Mouse (Mus musculus): ENCODE data around the gene Cela1. TPM values are rescaled to one million over a fixed set of nuclear protein-coding genes. Genes with fewer than 3 reads are reported as not detected.
A peak's percentile ranks its signal among the peaks of the same experiment; 100 is the strongest.

The Cela1 gene
- total and polyA plus RNA-seq, 3 experiments: 0.54 to 2.9 TPM; not detected in 1

- DNase-seq (ENCODE audit: low spot score): no peak
- H3K27me3 ChIP-seq (ENCODE audit: insufficient read depth, low read length): peaks cover 3% of the 10 kb centered on the region; the same call in 1 of the 2 replicates
- H3K9me3 ChIP-seq (replicated peaks): no peaks in the 10 kb centered on the region
- no peak for ATAC-seq (ENCODE audit: extremely low read depth, insufficient number of reproducible peaks, low FRiP score, poor library complexity, severe bottlenecking)
- 0 out of 2 replicates have a peak, but pooled peaks cover 4% of the 10 kb centered on the region for H3K4me1 ChIP-seq (ENCODE audit: insufficient read depth, low read depth, low read length)
- TF ChIP-seq GATA1 (IDR thresholded peaks at IDR 0.05; ENCODE audit: borderline replicate concordance, low read length): no peak
- no peak for TF ChIP-seq GATA2 (IDR thresholded peaks at IDR 0.05; ENCODE audit: borderline replicate concordance, low read depth, low read length)
- TF ChIP-seq TAL1 (conservative IDR thresholded peaks at IDR 0.05; ENCODE audit: low read depth, low read length): no peak
- TF ChIP-seq CTCF (IDR thresholded peaks at IDR 0.05; ENCODE audit: low read depth, low read length): no peak
- no peak for TF ChIP-seq POLR2AphosphoS5 (IDR thresholded peaks at IDR 0.05; ENCODE audit: insufficient replicate concordance, low read depth, low read length)
- H3K4me3 ChIP-seq (ENCODE audit: low read depth, low read length): no peak overlapping the region
- H3K36me3 ChIP-seq (replicated peaks): no peaks in the 10 kb centered on the region
Measured at GRCm38 (mm10) chr15:100701108-100701507, 13.4 kb upstream of the Cela1 start.

GRCm38 (mm10) chr15:100700424-100700823, 12.7 kb upstream of the Cela1 start:
- no peaks in the 10 kb centered on the region for H3K9me3 ChIP-seq (replicated peaks)
- H3K27me3 ChIP-seq (ENCODE audit: insufficient read depth, low read length): peaks cover 2% of the 10 kb centered on the region; the same call in 1 of the 2 replicates
- ATAC-seq (ENCODE audit: extremely low read depth, insufficient number of reproducible peaks, low FRiP score, poor library complexity, severe bottlenecking): no peak
- H3K4me3 ChIP-seq (ENCODE audit: low read depth, low read length): no peak overlapping the region
- H3K36me3 ChIP-seq (replicated peaks): no peaks in the 10 kb centered on the region
- TF ChIP-seq POLR2AphosphoS5 (IDR thresholded peaks at IDR 0.05; ENCODE audit: insufficient replicate concordance, low read depth, low read length) (no peak), GATA2 (IDR thresholded peaks at IDR 0.05; ENCODE audit: borderline replicate concordance, low read depth, low read length) (no peak), CTCF (IDR thresholded peaks at IDR 0.05; ENCODE audit: low read depth, low read length) (no peak), TAL1 (conservative IDR thresholded peaks at IDR 0.05; ENCODE audit: low read depth, low read length) (no peak), GATA1 (IDR thresholded peaks at IDR 0.05; ENCODE audit: borderline replicate concordance, low read length) (no peak)
- DNase-seq (ENCODE audit: low spot score): no peak
- H3K4me1 ChIP-seq (ENCODE audit: insufficient read depth, low read depth, low read length): 0 out of 2 replicates have a peak, but pooled peaks cover 4% of the 10 kb centered on the region

GRCm38 (mm10) chr15:100699386-100699785, 11.7 kb upstream of the Cela1 start:
- H3K36me3 ChIP-seq (replicated peaks): no peaks in the 10 kb centered on the region

GRCm38 (mm10) chr15:100698078-100698477, 10.4 kb upstream of the Cela1 start:
- Histone ChIP-seq H3K36me3 (replicated peaks) (no peaks in the 10 kb centered on the region), H3K4me3 (ENCODE audit: low read depth, low read length) (no peak overlapping the region), H3K9me3 (replicated peaks) (no peaks in the 10 kb centered on the region), H3K27me3 (ENCODE audit: insufficient read depth, low read length) (no peaks in the 10 kb centered on the region), H3K4me1 (ENCODE audit: insufficient read depth, low read depth, low read length) (0 out of 2 replicates have a peak, but pooled peaks cover 4% of the 10 kb centered on the region)
- ATAC-seq (ENCODE audit: extremely low read depth, insufficient number of reproducible peaks, low FRiP score, poor library complexity, severe bottlenecking): no peak
- TF ChIP-seq GATA2 (IDR thresholded peaks at IDR 0.05; ENCODE audit: borderline replicate concordance, low read depth, low read length) (no peak), TAL1 (conservative IDR thresholded peaks at IDR 0.05; ENCODE audit: low read depth, low read length) (no peak), POLR2AphosphoS5 (IDR thresholded peaks at IDR 0.05; ENCODE audit: insufficient replicate concordance, low read depth, low read length) (no peak), CTCF (IDR thresholded peaks at IDR 0.05; ENCODE audit: low read depth, low read length) (no peak), GATA1 (IDR thresholded peaks at IDR 0.05; ENCODE audit: borderline replicate concordance, low read length) (no peak)
- DNase-seq (ENCODE audit: low spot score): no peak

More at GRCm38 (mm10) chr15:100699386-100699785, 11.7 kb upstream of the Cela1 start:
- peak; percentile 57; the same call in 1 of the 2 replicates for ATAC-seq (ENCODE audit: extremely low read depth, insufficient number of reproducible peaks, low FRiP score, poor library complexity, severe bottlenecking)
- Histone ChIP-seq H3K4me1 (ENCODE audit: insufficient read depth, low read depth, low read length) (0 out of 2 replicates have a peak, but pooled peaks cover 4% of the 10 kb centered on the region), H3K4me3 (ENCODE audit: low read depth, low read length) (no peak overlapping the region), H3K9me3 (replicated peaks) (no peaks in the 10 kb centered on the region), H3K27me3 (ENCODE audit: insufficient read depth, low read length) (peaks cover 2% of the 10 kb centered on the region; the same call in 1 of the 2 replicates)
- TF ChIP-seq GATA1 (IDR thresholded peaks at IDR 0.05; ENCODE audit: borderline replicate concordance, low read length) (no peak), TAL1 (conservative IDR thresholded peaks at IDR 0.05; ENCODE audit: low read depth, low read length) (no peak), GATA2 (IDR thresholded peaks at IDR 0.05; ENCODE audit: borderline replicate concordance, low read depth, low read length) (no peak), POLR2AphosphoS5 (IDR thresholded peaks at IDR 0.05; ENCODE audit: insufficient replicate concordance, low read depth, low read length) (no peak), CTCF (IDR thresholded peaks at IDR 0.05; ENCODE audit: low read depth, low read length) (no peak)
- DNase-seq (ENCODE audit: low spot score): no peak

GRCm38 (mm10) chr15:100694406-100694805, 6.7 kb upstream of the Cela1 start:
- no peak for TF ChIP-seq TAL1 (conservative IDR thresholded peaks at IDR 0.05; ENCODE audit: low read depth, low read length)
- no peaks in the 10 kb centered on the region for H3K9me3 ChIP-seq (replicated peaks)
- no peak for ATAC-seq (ENCODE audit: extremely low read depth, insufficient number of reproducible peaks, low FRiP score, poor library complexity, severe bottlenecking)
- no peak overlapping the region for H3K4me3 ChIP-seq (ENCODE audit: low read depth, low read length)
- no peak for DNase-seq (ENCODE audit: low spot score)
- no peaks in the 10 kb centered on the region for H3K36me3 ChIP-seq (replicated peaks)
- 0 out of 2 replicates have a peak, but pooled peaks cover 2% of the 10 kb centered on the region for H3K27me3 ChIP-seq (ENCODE audit: insufficient read depth, low read length)
- H3K4me1 ChIP-seq (ENCODE audit: insufficient read depth, low read depth, low read length): 0 out of 2 replicates have a peak, but pooled peaks cover 4% of the 10 kb centered on the region

- H3K9me3 ChIP-seq (replicated peaks): no peaks in the 10 kb centered on the region
- peaks cover 16% of the 10 kb centered on the region for H3K27me3 ChIP-seq (ENCODE audit: insufficient read depth, low read length)
- no peak for TF ChIP-seq POLR2AphosphoS5 (IDR thresholded peaks at IDR 0.05; ENCODE audit: insufficient replicate concordance, low read depth, low read length)
- TF ChIP-seq TAL1 (conservative IDR thresholded peaks at IDR 0.05; ENCODE audit: low read depth, low read length): no peak
- TF ChIP-seq GATA1 (IDR thresholded peaks at IDR 0.05; ENCODE audit: borderline replicate concordance, low read length): no peak
- TF ChIP-seq GATA2 (IDR thresholded peaks at IDR 0.05; ENCODE audit: borderline replicate concordance, low read depth, low read length): no peak
- no peak for TF ChIP-seq CTCF (IDR thresholded peaks at IDR 0.05; ENCODE audit: low read depth, low read length)
- no peaks in the 10 kb centered on the region for H3K36me3 ChIP-seq (replicated peaks)
- H3K4me1 ChIP-seq (ENCODE audit: insufficient read depth, low read depth, low read length): peaks cover 5% of the 10 kb centered on the region
- ATAC-seq (ENCODE audit: extremely low read depth, insufficient number of reproducible peaks, low FRiP score, poor library complexity, severe bottlenecking): no peak
- DNase-seq (ENCODE audit: low spot score): no peak
- H3K4me3 ChIP-seq (ENCODE audit: low read depth, low read length): no peak overlapping the region
Measured at GRCm38 (mm10) chr15:100691990-100692389, 4.3 kb upstream of the Cela1 start.
